Mouse (Mus musculus): ENCODE results near the gene Mmp15.

Gene Mmp15

GRCm38 (mm10) chr8:95341721-95342120 is 10.3 kb upstream of the Mmp15 start:
- DNase-seq (ENCODE audit: low read depth): no peak

GRCm38 (mm10) chr8:95344668-95345067 is 7.4 kb upstream of the Mmp15 start:
- no peak for DNase-seq (ENCODE audit: low read depth)

DNA sequence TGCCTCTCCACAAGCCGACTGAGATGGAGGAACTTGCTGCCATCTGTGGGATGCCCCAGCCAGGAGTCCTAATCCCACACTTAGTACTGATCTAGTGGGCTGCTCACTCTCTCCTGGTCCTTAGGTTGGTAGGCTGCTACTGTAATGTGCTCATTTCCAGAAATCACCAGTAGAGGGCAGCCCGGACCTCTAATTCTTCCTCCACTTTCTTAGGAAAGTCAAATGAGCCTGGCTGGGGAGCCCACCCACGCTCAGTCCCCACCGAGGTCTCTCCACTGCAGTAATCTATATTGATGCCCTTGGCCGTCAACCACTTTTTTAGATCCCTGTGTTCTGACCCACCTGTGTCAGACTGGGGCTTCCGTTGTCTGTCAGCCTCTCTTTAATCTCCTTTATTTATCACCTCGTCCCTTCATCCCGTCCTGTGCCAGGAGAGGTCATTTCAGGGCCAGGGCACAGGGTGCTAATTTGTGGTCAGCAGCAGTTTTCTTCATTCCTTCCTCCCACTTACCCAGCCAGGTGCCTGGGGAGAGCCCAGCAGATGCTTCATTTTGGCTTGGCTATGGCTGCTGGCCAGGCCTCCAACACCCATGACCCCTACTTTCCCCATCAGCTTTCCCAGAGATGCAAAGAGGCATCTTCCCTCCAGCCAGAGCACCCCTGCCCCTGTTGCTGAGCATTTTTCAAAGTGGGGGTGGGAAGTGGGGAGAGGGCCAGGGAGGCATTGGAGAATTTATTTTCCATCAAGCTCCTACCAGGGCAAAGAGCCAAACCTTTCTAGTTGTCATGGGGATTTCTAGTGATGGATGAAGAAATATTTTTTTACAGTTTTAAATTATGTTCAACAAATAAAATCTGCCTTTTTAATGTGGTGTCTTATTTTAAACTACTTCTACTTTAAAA is 5.2 kb upstream of the Mmp15 start:
- peak; percentile 72 for DNase-seq (ENCODE audit: low read depth)

GRCm38 (mm10) chr8:95348356-95348755 is 3.7 kb upstream of the Mmp15 start:
- no peak for DNase-seq (ENCODE audit: low read depth)

DNA sequence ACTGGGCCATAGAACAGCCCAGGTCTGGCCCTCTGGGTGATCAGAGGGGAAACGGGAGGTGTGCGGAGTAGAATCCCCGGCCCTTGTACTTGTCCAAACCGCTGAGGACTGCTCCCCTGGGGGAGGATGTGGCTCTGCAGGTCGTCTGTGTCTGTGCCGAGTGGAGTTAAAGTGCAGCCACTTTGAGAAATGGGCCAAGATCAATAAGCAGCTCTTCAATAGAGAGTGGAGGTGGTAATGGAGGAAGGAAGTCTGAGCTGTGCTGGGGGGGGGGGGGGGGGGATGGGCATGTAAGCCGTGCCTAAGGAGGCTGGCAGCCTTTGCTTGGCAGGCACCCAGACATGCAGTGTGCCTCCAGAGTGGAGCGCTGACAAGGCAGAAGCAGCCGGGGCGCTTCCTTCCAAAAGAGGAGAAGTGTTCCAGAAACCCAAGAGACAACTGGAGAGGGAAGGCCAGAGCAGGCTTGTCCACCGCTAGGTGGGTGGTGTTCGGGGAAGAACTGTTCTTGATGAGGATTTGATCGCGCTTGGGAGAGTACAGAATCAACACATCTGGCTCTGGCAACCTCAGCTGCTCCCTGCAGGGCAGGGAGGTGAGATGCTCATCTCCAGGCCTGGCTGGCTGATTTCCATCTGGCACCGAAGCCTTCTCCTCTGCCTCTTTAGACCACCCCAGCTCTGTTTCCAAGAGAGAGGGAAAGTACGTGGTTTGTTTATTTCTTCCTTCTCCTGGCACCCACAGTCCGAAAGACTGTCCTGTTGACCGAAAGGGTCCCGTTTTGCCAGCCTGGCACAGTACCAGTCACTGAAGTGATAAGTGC is 3.0 kb upstream of the Mmp15 start:
- no peak for DNase-seq (ENCODE audit: low read depth)

- DNase-seq (ENCODE audit: low read depth): no peak
Measured at GRCm38 (mm10) chr8:95351461-95351860, 607 bp upstream of the Mmp15 start.

DNA sequence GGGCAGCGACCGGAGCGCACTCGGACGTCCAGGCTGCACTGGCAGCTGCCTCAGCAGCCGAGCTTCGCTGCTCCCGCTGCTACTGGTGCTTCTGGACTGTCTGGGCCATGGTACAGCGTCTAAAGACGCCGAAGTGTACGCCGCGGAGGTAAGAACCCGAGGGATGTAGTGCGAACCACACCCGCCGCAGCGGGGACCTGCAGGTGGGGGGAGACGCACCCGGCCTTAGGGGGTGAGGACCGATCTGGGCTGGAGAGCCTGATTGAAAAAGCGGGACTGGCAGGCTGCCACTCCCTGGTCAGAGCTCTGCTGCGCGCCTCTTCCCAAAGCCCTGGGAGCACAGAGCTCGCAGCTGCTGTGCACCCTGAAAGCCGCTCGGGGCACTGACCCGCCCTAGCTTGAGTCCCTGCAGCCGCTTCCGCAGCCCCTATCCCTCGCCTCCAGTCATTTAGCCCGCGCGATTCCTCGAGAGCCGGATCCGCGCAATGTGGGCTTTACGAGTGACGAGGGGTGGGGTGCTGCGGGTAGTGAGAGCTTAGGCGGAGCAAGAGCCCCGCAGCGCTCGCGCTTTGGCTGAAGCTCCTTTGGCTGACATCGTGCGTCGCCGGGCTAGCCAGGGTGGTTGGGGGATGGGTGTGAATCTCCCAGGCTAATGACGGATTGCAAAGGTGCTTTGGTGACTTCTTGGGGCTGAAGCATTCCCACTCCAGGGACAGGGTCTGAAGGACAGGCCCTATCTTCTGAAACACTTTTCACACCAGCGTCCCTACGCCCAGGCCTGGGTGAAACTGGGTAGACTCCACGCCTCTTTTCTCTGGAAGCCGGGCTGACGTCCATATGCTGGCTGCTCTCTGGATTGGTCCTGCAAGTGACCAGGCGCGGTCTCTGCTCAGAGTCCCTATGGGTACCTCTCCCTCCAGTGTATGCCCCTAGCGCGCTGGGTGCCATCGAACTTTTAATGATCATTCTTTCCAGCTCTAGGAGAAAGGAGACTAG is 1.1 kb downstream of the Mmp15 start:
- DNase-seq (ENCODE audit: low read depth): no peak

DNA sequence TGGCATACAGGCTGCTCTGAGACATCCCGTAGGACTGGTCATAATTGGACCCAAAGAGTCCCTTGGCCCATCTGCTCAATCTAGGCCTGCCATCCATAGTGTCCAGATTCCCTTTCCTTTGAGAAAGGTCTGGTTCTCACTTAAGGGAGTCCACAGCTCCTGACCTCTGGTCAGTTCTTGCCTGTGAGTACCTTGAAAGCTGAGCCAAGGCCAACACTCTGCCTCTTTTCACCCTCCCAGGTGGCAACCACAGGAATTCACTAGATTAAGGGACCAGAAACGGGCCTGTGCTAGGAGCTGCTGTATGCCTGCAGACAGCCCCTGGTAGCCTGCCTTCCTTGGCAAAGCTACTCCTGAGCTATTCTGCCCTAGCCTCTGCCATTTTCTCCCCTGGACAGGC is 2.5 kb downstream of the Mmp15 start:
- DNase-seq (ENCODE audit: low read depth): no peak

- no peak for DNase-seq (ENCODE audit: low read depth)
Measured at GRCm38 (mm10) chr8:95358550-95359411, 6.7 kb downstream of the Mmp15 start.

DNA sequence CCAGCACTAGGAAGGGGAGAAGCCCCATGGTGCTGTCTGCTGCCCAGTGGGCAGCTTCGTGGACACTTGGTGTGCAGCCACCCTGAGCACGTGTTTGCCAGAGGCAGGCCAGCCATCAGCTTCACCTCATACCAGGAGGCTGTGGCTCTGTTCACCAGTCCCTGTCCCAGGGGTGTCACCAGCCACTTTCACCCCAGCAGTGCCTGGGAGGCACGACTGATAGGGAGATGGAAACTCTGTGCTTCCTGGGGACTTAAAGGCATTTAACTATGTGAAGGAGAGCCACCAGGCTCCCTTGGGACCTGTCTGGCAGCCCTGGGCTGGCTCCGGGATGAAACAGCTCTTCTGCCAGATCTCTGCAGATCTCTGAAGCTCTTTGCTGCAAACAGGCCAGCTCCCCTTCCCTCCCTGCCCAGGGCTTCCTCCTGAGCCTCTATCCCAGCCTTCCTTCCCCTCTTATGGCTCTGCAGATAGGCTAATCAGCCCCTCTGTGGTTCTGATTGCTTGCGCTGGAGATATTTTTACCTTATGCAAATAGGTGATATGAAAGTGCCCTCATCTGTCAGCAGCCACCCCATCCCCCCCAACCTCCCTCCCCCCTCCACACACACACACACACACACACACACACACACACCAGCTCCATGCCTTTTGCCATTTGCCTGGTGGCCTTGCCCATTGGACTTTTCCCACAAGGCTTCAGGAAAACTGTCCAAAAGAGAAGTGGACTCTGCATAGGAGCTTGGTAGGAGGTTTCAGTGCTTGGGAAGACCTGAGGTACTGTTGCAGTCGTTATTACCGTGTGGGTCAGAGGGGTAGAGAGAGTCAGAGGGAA is 8.3 kb downstream of the Mmp15 start:
- no peak for DNase-seq (ENCODE audit: low read depth)

DNA sequence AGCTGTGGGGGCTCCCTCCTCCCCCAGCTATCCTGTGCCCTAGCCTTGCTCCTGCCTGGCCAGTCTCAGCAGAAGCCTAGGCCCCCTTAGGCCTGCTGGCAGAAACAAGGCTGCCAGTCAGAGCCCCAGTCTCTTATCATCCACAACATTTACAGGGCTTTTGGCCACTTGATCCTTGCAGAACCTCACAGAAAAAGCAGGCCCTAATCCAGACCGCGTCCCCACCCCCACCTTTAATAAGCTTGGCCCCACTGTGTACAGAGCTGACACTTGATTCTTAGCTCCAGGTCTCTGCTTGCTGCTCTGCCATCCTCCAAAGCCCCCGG is 8.9 kb downstream of the Mmp15 start:
- DNase-seq (ENCODE audit: low read depth): no peak

DNA sequence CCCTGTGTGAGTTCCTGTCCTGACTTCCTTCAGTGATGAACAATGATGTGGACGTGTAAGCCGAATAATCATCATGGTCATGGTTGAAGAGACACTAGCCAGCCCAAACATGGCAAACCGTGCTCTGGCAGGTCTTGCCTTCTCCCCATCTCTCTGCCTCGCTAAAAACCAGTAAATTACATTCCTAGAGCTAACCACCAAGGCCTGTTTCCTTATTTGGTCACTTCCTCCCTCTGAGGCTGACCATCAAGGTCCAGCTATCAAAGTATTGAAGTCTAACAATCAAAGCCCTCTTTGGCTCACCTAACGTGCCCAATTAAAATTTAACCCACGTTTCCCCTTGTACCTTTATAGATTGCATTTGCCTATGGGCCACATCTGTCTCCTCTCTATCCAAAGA is 10.2 kb downstream of the Mmp15 start:
- no peak for DNase-seq (ENCODE audit: low read depth)

GRCm38 (mm10) chr8:95363849-95364248 is 11.8 kb downstream of the Mmp15 start:
- no peak for DNase-seq (ENCODE audit: low read depth)

DNA sequence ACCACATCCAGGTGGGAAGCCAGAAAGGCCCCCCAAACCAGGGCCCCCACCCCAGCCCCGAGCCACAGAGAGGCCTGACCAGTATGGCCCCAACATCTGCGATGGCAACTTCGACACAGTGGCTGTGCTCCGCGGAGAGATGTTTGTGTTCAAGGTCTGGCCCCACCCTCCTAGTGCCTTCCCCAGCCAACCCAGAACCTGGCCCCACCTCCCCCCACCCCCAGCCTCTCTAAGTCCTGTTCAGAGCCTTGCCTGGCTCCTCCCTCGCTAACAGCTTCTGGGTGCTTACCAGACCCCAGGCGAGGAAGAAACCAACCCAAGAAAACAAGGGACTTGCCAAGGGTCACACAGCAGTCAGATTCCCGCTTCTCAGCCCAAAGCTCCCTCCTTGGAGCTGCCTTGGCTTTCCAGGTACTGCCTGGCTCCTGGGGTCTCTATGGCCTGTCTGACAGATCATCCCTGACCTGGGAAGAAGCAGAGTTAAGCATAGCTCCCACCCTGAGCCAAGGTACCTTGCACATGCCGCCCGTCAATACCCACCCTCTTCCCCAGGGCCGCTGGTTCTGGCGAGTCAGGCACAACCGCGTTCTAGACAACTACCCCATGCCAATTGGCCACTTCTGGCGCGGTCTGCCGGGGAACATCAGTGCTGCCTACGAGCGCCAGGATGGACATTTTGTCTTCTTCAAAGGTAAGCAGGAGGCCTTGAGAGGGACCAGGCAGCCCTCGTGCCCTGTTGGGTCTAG is 17.7 kb downstream of the Mmp15 start:
- DNase-seq (ENCODE audit: low read depth): peak; percentile 66

GRCm38 (mm10) chr8:95373389-95374002 is 21.4 kb downstream of the Mmp15 start:
- DNase-seq (ENCODE audit: low read depth): no peak

DNA sequence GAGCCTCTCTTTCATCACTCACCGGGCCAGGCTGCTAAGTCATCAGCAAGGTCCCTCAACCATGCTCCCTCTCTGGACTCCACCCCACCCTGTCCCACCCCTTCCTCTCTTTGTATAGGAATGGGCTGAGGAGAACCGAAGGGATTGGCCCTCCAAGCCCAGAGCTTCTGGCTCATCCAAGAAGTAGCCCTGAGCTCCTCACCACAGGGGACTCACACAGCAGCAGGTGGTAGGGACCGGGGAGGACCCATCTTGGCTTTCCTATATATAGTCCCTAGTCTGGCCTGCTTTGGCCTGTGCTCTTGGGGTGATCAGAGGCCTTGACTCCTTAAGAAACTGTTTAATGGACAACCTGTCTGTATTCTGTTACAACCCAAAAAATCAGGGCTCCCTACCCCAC is 22.4 kb downstream of the Mmp15 start:
- DNase-seq (ENCODE audit: low read depth): no peak

DNA sequence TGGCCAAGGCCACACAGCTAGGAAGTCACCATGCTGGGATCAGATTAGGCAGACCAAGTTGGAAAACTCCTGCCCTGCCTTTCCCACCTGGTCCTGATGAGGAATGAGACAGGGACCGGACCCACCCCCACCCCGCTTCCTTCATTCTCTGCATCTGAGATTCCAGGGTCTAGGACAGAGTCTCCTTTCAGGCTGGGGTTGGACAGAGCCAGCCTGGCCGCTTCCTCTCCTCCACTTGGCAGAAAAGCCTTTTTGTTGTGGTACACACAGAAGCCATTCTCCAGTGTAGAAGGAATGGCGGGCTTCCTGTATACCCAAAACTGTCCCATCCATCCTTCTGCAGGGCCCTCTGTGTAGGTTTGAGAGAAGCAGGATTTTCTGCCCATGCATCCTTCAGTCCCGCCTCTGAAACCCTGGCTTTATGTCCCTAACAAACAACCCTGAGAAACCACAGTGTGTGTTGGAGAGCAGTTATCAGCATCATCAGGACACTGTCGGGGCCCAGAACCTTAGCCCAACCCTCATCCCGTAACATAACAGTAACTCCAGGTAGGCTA is 23.4 kb downstream of the Mmp15 start:
- DNase-seq (ENCODE audit: low read depth): no peak

DNA sequence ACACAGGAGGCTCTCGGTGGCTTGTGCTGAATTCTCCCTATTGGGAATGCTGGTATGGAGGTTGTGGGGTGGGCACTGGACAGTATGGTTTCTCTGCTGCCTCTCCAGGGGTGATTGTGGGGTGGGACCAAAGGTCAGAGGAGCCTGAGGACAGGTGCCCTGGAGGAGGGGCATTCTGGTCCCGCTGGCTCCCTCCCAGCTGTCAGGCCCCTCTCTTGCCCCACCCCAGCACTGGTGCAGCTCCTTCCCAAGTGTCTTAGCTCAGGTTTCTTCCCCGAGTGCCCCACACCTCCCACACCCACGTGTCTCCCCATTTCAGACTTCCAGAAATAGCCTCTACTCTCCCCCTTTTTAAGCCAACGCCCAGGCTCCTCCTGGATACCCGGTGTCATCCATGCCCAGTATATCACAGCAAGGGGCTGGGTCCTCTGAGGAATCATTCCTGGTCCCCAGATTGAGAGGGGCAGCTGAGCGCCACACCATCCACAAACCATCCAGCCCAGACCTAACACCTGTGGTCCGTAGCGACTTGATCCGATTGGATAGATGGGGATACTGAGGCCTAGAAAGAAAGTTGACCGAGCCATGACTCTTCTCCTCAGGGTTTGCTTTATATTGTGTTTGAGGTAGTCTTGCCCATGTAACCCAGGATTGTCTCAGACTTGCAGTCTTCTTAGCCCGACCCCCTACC is 24.4 kb downstream of the Mmp15 start:
- DNase-seq (ENCODE audit: low read depth): no peak

Data from induced T-regulatory cell, adult 2 months (primary cell).